Mouse (Mus musculus) inflammation-experienced regulatory T-cells, adult 16 weeks (primary cell): ENCODE measurements around the gene Asb5. TPM values are rescaled to one million over a fixed set of nuclear protein-coding genes. Genes with fewer than 3 reads are reported as not detected.

Experiments
- polyA plus RNA-seq: library from polyadenylated mRNA; unstranded; fragments of 100-300 nt; shearing (Covaris generic); gene quantifications from one replicate; pipeline ENCODE4 v1.2.1, GENCODE M21; 2017

Asb5 gene
- polyA plus RNA-seq, result 2.3 TPM

DNA sequence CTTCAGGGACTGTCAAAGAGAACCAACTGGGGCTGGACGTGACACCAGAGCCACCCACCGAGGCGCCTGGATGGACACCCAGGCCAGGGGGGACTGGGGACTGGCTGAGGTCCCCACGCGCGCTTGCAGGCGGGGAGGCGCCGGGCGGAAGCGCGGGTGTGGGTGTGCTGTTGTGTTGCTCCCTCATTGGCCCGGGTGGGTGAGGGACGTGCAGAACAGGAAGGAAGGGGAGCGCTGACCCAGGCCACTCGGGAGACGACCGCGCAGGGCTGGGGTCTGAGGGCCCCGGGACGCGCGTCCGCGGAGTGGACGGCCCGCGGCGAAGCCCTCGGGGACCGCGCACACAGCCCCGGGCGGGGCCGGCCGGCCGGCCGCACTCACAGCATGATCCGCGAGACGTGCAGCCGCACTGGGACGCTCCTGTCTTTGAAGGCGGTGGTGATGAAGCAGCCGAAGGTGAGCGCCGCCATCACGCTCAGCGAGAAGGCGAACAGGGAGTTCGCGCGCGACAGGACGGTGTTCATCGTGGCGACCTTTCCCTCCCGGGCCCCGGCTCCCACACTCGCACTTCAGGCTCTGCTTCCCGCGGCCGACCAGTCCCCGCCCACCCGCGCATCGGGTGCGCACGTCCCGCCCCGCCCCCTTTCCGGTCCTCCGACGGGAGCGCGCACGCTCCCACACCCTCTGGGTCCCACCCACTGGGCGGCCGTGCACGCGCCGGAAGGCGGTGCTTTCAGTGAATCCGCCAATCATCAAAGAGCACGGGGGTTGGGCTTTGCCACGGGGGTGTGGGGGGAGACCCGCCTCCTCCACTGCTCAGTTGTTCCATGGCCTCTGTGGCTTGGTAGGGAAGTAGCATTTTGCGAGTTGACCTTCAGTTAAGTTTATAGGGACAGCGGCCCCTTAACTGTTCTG is at the start of gene Asb5, which contains the start of gene Spcs3:
Gene Asb5, plus strand, starts transcription at position 199 of the 915 bp plus-strand sequence.
Gene Spcs3, minus strand, starts transcription at position 617 of the 915 bp plus-strand sequence.

DNA sequence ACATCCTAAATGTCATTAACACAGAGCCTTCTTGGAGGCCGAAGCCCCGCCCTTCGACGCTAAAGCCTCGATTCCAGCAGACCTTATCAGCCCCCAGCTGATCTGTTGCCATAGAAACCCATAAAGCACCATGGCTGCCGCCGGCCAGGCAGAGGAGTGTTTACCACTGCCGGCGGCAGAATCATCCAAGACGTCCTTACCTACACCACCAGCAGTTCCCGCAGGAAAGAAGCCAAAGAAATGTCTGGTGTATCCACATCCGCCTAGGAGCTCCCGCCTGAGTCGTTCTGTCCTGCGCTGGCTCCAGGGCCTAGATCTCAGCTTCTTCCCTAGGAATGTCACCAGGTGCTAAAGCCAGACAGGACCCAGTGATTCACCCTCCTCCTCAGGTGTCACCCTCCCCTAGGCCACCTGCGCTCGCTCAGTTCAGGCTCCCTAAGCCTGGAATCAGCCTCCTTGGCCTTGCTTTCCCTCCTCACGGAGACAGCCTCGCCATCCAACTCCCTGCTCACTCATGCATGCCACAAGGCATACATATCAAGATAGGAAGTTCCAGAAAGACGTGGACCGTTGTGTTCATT is 71.4 kb downstream of the Asb5 start, which contains the start of gene Spata4:
Gene Spata4, plus strand, starts transcription at position 111 of the 581 bp plus-strand sequence.

Other genes starting within 250 kb of the Asb5 start
- gene Spcs3, start 418 bp downstream of the Asb5 start, polyA plus RNA-seq, result 142 TPM
- not detected for gene Spata4, start 71.2 kb downstream of the Asb5 start, polyA plus RNA-seq